Mouse (Mus musculus): ENCODE measurements around the gene Plpp7.

Plpp7 gene

GRCm38 (mm10) chr2:32095351-32096121, at the start of gene Plpp7:
Gene Plpp7 (plus strand): TSS chr2:32095528.
- no peak for DNase-seq (ENCODE audit: low spot score in 2 of 2)

- DNase-seq (ENCODE audit: low spot score in 2 of 2) = no peak
Observed at GRCm38 (mm10) chr2:32046009-32046408, 49.3 kb upstream of the Plpp7 start.

- DNase-seq (ENCODE audit: low spot score in 2 of 2) = no peak
Observed at GRCm38 (mm10) chr2:32047323-32047722, 48.0 kb upstream of the Plpp7 start.

GRCm38 (mm10) chr2:32051791-32052190, 43.5 kb upstream of the Plpp7 start:
- no peak for DNase-seq (ENCODE audit: low spot score in 2 of 2)

GRCm38 (mm10) chr2:32052418-32052817, 42.9 kb upstream of the Plpp7 start:
- DNase-seq (ENCODE audit: low spot score in 2 of 2) = no peak

GRCm38 (mm10) chr2:32055357-32055965, 39.9 kb upstream of the Plpp7 start:
- no peak for DNase-seq (ENCODE audit: low spot score in 2 of 2)

GRCm38 (mm10) chr2:32056524-32056923, 38.8 kb upstream of the Plpp7 start:
- no peak for DNase-seq (ENCODE audit: low spot score in 2 of 2)

GRCm38 (mm10) chr2:32057360-32057759, 38.0 kb upstream of the Plpp7 start:
- DNase-seq (ENCODE audit: low spot score in 2 of 2) = no peak

GRCm38 (mm10) chr2:32057794-32058193, 37.5 kb upstream of the Plpp7 start:
- DNase-seq (ENCODE audit: low spot score in 2 of 2) = no peak

- no peak for DNase-seq (ENCODE audit: low spot score in 2 of 2)
Observed at GRCm38 (mm10) chr2:32058241-32058640, 37.1 kb upstream of the Plpp7 start.

GRCm38 (mm10) chr2:32058716-32059115, 36.6 kb upstream of the Plpp7 start:
- DNase-seq (ENCODE audit: low spot score in 2 of 2) = no peak

GRCm38 (mm10) chr2:32059613-32060012, 35.7 kb upstream of the Plpp7 start:
- DNase-seq (ENCODE audit: low spot score in 2 of 2) = no peak

- no peak for DNase-seq (ENCODE audit: low spot score in 2 of 2)
Observed at GRCm38 (mm10) chr2:32060228-32060805, 35.0 kb upstream of the Plpp7 start.

GRCm38 (mm10) chr2:32061189-32061588, 34.1 kb upstream of the Plpp7 start:
- DNase-seq (ENCODE audit: low spot score in 2 of 2) = no peak

- no peak for DNase-seq (ENCODE audit: low spot score in 2 of 2)
Observed at GRCm38 (mm10) chr2:32061722-32062505, 33.4 kb upstream of the Plpp7 start.

- no peak for DNase-seq (ENCODE audit: low spot score in 2 of 2)
Observed at GRCm38 (mm10) chr2:32062626-32063410, 32.5 kb upstream of the Plpp7 start.

- no peak for DNase-seq (ENCODE audit: low spot score in 2 of 2)
Observed at GRCm38 (mm10) chr2:32063451-32064151, 31.7 kb upstream of the Plpp7 start.

GRCm38 (mm10) chr2:32064913-32065312, 30.4 kb upstream of the Plpp7 start:
- DNase-seq (ENCODE audit: low spot score in 2 of 2) = no peak

GRCm38 (mm10) chr2:32065371-32065791, 29.9 kb upstream of the Plpp7 start:
- DNase-seq (ENCODE audit: low spot score in 2 of 2) = no peak

GRCm38 (mm10) chr2:32066005-32066404, 29.3 kb upstream of the Plpp7 start:
- no peak for DNase-seq (ENCODE audit: low spot score in 2 of 2)
